Mouse (Mus musculus): Measurements from ENCODE around the gene Agtr1a. TPM values are rescaled to one million over a fixed set of nuclear protein-coding genes. Genes with fewer than 3 reads are reported as not detected.

The Agtr1a gene
- polyA plus RNA-seq, 1 experiment = 7.6 TPM

- H3K4me1 ChIP-seq (ENCODE audit: control insufficient read depth, insufficient read depth, low read length) = no peaks in the 10 kb centered on the region
- no peak overlapping the region for H3K4me3 ChIP-seq (replicated peaks; ENCODE audit: control insufficient read depth, low read depth, low read length)
- no peak for TF ChIP-seq CTCF (IDR thresholded peaks at IDR 0.05; ENCODE audit: control insufficient read depth, insufficient read depth, low read length)
- WGBS = 70% methylated on average over 3 of the region's 3 CpGs
- H3K27ac ChIP-seq (ENCODE audit: control insufficient read depth, insufficient read depth, low read depth, low read length, poor library complexity) = no peak overlapping the region
Measured at GRCm38 (mm10) chr13:30403874-30404273, 67.6 kb downstream of the Agtr1a start.

DNA sequence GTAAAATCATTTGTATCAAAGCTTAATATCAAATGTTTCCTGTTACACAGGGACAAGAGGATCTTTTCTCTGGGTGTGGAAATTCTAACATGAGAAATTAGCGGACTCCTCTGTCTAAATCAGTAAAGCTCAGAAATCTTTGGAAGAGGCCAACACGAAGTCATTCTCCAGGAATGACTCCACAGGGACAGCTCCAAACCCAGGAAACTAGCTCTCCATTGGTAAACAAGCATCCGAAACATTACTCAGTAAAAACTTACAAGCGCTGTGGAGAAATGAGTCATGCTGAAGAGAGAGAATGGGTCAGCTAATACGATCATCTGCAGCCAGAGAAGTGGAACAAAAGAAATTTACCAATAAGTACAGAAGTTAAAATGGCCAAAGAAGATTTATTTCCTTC lies 82.4 kb downstream of the Agtr1a start:
- WGBS = 66% methylated on average over 5 of the region's 5 CpGs
- Histone ChIP-seq H3K27ac (ENCODE audit: control insufficient read depth, insufficient read depth, low read depth, low read length, poor library complexity) (no peak overlapping the region), H3K4me3 (replicated peaks; ENCODE audit: control insufficient read depth, low read depth, low read length) (no peak overlapping the region), H3K4me1 (ENCODE audit: control insufficient read depth, insufficient read depth, low read length) (no peaks in the 10 kb centered on the region)
- TF ChIP-seq CTCF (IDR thresholded peaks at IDR 0.05; ENCODE audit: control insufficient read depth, insufficient read depth, low read length) = no peak
- TF ChIP-seq POLR2A (IDR thresholded peaks at IDR 0.05; ENCODE audit: borderline replicate concordance, control insufficient read depth, low read depth, low read length) = no peak

- no peak for TF ChIP-seq POLR2A (IDR thresholded peaks at IDR 0.05; ENCODE audit: borderline replicate concordance, control insufficient read depth, low read depth, low read length)
- TF ChIP-seq CTCF (IDR thresholded peaks at IDR 0.05; ENCODE audit: control insufficient read depth, insufficient read depth, low read length) = no peak
- no peak overlapping the region for H3K4me3 ChIP-seq (replicated peaks; ENCODE audit: control insufficient read depth, low read depth, low read length)
- 80% methylated on average over 4 of the region's 4 CpGs for WGBS
Measured at GRCm38 (mm10) chr13:30427008-30427407, 90.8 kb downstream of the Agtr1a start.

GRCm38 (mm10) chr13:30427436-30427835 lies 91.2 kb downstream of the Agtr1a start:
- Histone ChIP-seq H3K27ac (ENCODE audit: control insufficient read depth, insufficient read depth, low read depth, low read length, poor library complexity) (no peak overlapping the region), H3K4me1 (ENCODE audit: control insufficient read depth, insufficient read depth, low read length) (no peaks in the 10 kb centered on the region), H3K4me3 (replicated peaks; ENCODE audit: control insufficient read depth, low read depth, low read length) (no peak overlapping the region)
- no peak for TF ChIP-seq CTCF (IDR thresholded peaks at IDR 0.05; ENCODE audit: control insufficient read depth, insufficient read depth, low read length)
- no peak for TF ChIP-seq POLR2A (IDR thresholded peaks at IDR 0.05; ENCODE audit: borderline replicate concordance, control insufficient read depth, low read depth, low read length)
- 88% methylated on average over 1 of the region's 1 CpGs for WGBS

More at GRCm38 (mm10) chr13:30427008-30427407, 90.8 kb downstream of the Agtr1a start:
- Histone ChIP-seq H3K27ac (ENCODE audit: control insufficient read depth, insufficient read depth, low read depth, low read length, poor library complexity) (no peak overlapping the region), H3K4me1 (ENCODE audit: control insufficient read depth, insufficient read depth, low read length) (no peaks in the 10 kb centered on the region)

Other genes starting within 250 kb of the Agtr1a start
- gene Mboat1, start 200.0 kb upstream of the Agtr1a start, polyA plus RNA-seq (2011; ENCODE audit: insufficient read depth, insufficient read length, low replicate concordance, missing spikeins) = 0.66 and 2.9 TPM in 2 replicates
- 32.7 and 44.7 TPM in 2 replicates for gene Uqcrfs1, start 208.9 kb downstream of the Agtr1a start, polyA plus RNA-seq (2011; ENCODE audit: insufficient read depth, insufficient read length, low replicate concordance, missing spikeins)